Mouse (Mus musculus) hindbrain, postnatal 0 days (tissue): ENCODE data around the gene Alkal2. TPM values are rescaled to one million over a fixed set of nuclear protein-coding genes. Genes with fewer than 3 reads are reported as not detected.

ENCODE experiments used
- ATAC-seq: fragments of 200-750 bp; cut with Nextera tagmentation; 2 replicates; pipeline ENCODE4 v1.8.0; 2017; ENCODE audit warnings: mild to moderate bottlenecking, moderate TSS enrichment, moderate library complexity
- DNase-seq: peaks from one replicate; pipeline ENCODE4 v3.0.0-alpha.2; 2015; ENCODE audit warnings: low spot score
- H3K27ac ChIP-seq: fragments of 300-500 bp; sonication (generic); 2 replicates; pipeline ENCODE4 v1.5.1; 2014; ENCODE audit warnings: mild to moderate bottlenecking
- H3K27me3 ChIP-seq: fragments of 300-500 bp; sonication (generic); 2 replicates; pipeline ENCODE4 v1.6.1; 2014; ENCODE audit warnings: low read length, mixed read lengths; ENCODE audit not compliant: insufficient read depth
- H3K36me3 ChIP-seq: fragments of 300-500 bp; sonication (generic); 2 replicates; pipeline ENCODE4 v1.6.1; 2014; ENCODE audit warnings: low read length, mixed read lengths; ENCODE audit not compliant: insufficient read depth
- H3K4me1 ChIP-seq: fragments of 300-500 bp; sonication (generic); 2 replicates; pipeline ENCODE4 v1.6.1; 2014; ENCODE audit warnings: antibody characterized with exemption, low read length, mixed read lengths; ENCODE audit not compliant: insufficient read depth
- H3K4me2 ChIP-seq: fragments of 300-500 bp; sonication (generic); 2 replicates; pipeline ENCODE4 v1.6.1; 2014; ENCODE audit warnings: low read depth, mild to moderate bottlenecking, low read length, moderate library complexity, mixed read lengths
- H3K4me3 ChIP-seq: fragments of 300-500 bp; sonication (generic); 2 replicates; pipeline ENCODE4 v1.5.1; 2014; ENCODE audit warnings: low read length
- H3K9ac ChIP-seq: fragments of 300-500 bp; sonication (generic); replicated peaks from 2 replicates; pipeline ENCODE4 v1.6.1; 2014; ENCODE audit warnings: mild to moderate bottlenecking, low read length, moderate library complexity, mixed read lengths
- H3K9me3 ChIP-seq: fragments of 300-500 bp; sonication (generic); 2 replicates; pipeline ENCODE4 v1.6.1; 2016; ENCODE audit warnings: low read length, mixed read lengths
- CTCF ChIP-seq: IDR thresholded peaks from 2 replicates; pipeline ENCODE4 v1.5.1; 2016; ENCODE audit warnings: antibody characterized with exemption, control low read depth, low read depth
- WGBS: fragments of 180-500 bp; shearing (Covaris S2); extraction: QIAGEN DNeasy Blood & Tissue Kit; methylation state at CpG from one replicate; pipeline ENCODE4 v1.1.7; 2014; 5-methylcytosine and 5-hydroxymethylcytosine counted together
- polyA plus RNA-seq: library from polyadenylated mRNA; unstranded; fragments of >200 nt; fragmentation: Nextera tagmentation; extraction: Ambion mirVana; gene quantifications from 2 replicates; pipeline ENCODE4 v1.2.1, GENCODE M21; 2015
- total RNA-seq: library from RNA; depleted of rRNA; stranded (reverse); fragments of >200 nt; gene quantifications from 2 replicates; pipeline ENCODE4 v1.2.3, GENCODE M21; 2014; rRNA removed

Alkal2 gene
- total and polyA plus RNA-seq, 2 experiments from 2014 or later = 0.31 to 0.85 TPM

- Histone ChIP-seq H3K27ac (peak overlapping the region; percentile 60; the same call in 1 of the 2 replicates), H3K4me1 (peaks cover 8% of the 10 kb centered on the region), H3K9ac (peak overlapping the region; percentile 80), H3K9me3 (no peaks in the 10 kb centered on the region), H3K4me3 (peak overlapping the region; percentile 75), H3K4me2 (peak overlapping the region; percentile 96), H3K36me3 (no peaks in the 10 kb centered on the region), H3K27me3 (no peaks in the 10 kb centered on the region)
- under 1% methylated on average over 18 of the region's 19 CpGs for WGBS
- ATAC-seq = no peak
- no peak for TF ChIP-seq CTCF
- peak; percentile 46 for DNase-seq
Measured at GRCm38 (mm10) chr12:30912048-30912381, 27.9 kb downstream of the Alkal2 start.

DNA sequence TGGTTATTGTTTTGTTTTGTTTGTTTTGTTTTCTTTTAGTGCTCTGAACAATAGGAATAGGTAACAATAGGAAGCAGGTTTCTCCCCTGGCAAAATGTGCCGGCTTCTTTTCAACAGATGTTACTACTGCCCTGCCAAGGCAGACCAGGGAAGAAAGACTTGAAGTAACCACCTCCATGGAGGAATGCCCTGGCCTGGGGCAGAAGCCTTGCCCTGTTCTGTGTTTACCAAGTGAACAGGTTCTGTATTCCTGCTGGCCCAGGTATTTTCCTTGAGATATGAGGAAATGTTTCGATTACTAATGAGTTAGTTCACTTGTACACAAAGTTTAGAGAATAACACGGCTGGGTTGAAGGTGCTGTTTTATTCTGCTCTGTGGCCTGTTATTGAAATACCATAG, 28.7 kb downstream of the Alkal2 start:
- Histone ChIP-seq H3K4me1 (peaks cover 8% of the 10 kb centered on the region), H3K4me2 (peak overlapping the region; percentile 96), H3K9me3 (no peaks in the 10 kb centered on the region), H3K4me3 (peak overlapping the region; percentile 75; the same call in 1 of the 2 replicates), H3K9ac (no peak overlapping the region), H3K27ac (no peak overlapping the region), H3K27me3 (no peaks in the 10 kb centered on the region), H3K36me3 (no peaks in the 10 kb centered on the region)
- no peak for ATAC-seq
- no peak for DNase-seq
- 63% methylated on average over 3 of the region's 3 CpGs for WGBS
- TF ChIP-seq CTCF = no peak

GRCm38 (mm10) chr12:30922401-30922800, 38.3 kb downstream of the Alkal2 start:
- H3K27ac ChIP-seq = no peak overlapping the region
- no peaks in the 10 kb centered on the region for H3K9me3 ChIP-seq
- ATAC-seq = no peak
- no peak for DNase-seq
- H3K27me3 ChIP-seq = no peaks in the 10 kb centered on the region
- WGBS = 83% methylated on average over 3 of the region's 3 CpGs
- H3K9ac ChIP-seq = no peak overlapping the region
- no peak overlapping the region for H3K4me2 ChIP-seq
- no peak for TF ChIP-seq CTCF
- no peaks in the 10 kb centered on the region for H3K4me1 ChIP-seq
- H3K36me3 ChIP-seq = 0 out of 2 replicates have a peak, but pooled peaks cover 5% of the 10 kb centered on the region
- H3K4me3 ChIP-seq = no peak overlapping the region

DNA sequence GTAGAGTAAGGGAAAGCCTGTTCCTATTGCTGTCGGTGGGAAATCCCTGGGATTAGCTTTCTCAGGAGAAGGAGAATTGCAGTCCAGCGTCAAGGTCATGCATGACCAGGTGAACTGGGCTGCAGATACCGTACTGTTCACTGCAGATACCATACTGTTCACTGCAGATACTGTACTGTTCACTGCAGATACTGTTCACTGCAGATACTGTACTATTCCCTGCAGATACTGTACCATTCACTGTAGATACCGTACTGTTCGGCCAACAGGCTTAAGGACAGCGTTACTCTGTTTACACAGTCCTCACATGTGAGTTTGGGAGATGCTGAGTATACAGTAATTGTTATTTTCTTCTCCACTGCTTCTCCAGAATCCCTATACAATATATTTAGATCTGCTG, 44.1 kb downstream of the Alkal2 start:
- WGBS = 91% methylated on average over 6 of the region's 6 CpGs
- TF ChIP-seq CTCF = no peak
- DNase-seq = no peak
- H3K9me3 ChIP-seq = no peaks in the 10 kb centered on the region
- ATAC-seq = no peak
- H3K4me3 ChIP-seq = no peak overlapping the region
- H3K4me2 ChIP-seq = no peak overlapping the region
- H3K9ac ChIP-seq = no peak overlapping the region
- no peak overlapping the region for H3K27ac ChIP-seq
- no peaks in the 10 kb centered on the region for H3K4me1 ChIP-seq
- H3K36me3 ChIP-seq = 0 out of 2 replicates have a peak, but pooled peaks cover 5% of the 10 kb centered on the region
- H3K27me3 ChIP-seq = no peaks in the 10 kb centered on the region

DNA sequence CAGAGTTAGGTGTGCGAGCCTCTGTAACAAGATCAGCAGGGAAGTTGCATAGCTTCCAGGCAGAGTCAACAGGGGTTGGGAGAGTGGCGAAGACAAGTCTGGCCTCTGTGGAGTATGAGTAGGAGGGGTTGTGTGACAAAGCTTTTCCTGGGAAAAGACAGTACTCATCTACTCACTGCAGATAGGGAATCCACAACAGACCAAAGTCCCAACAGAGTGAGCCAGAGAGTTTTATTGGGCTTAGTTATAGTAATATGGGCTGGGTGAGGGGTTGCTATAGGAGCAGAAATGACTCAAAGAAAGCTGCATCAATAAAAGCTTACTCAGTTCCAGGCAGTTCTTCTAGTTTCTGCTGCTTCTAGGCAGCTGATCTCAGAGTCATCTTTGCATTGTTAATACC, 49.2 kb downstream of the Alkal2 start:
- no peak overlapping the region for H3K4me2 ChIP-seq
- no peak overlapping the region for H3K9ac ChIP-seq
- TF ChIP-seq CTCF = no peak
- H3K9me3 ChIP-seq = no peaks in the 10 kb centered on the region
- H3K36me3 ChIP-seq = no peaks in the 10 kb centered on the region
- no peak for ATAC-seq
- no peaks in the 10 kb centered on the region for H3K4me1 ChIP-seq
- DNase-seq = no peak
- WGBS = 76% methylated on average over 2 of the region's 2 CpGs
- H3K4me3 ChIP-seq = no peak overlapping the region
- H3K27me3 ChIP-seq = no peaks in the 10 kb centered on the region
- H3K27ac ChIP-seq = no peak overlapping the region

DNA sequence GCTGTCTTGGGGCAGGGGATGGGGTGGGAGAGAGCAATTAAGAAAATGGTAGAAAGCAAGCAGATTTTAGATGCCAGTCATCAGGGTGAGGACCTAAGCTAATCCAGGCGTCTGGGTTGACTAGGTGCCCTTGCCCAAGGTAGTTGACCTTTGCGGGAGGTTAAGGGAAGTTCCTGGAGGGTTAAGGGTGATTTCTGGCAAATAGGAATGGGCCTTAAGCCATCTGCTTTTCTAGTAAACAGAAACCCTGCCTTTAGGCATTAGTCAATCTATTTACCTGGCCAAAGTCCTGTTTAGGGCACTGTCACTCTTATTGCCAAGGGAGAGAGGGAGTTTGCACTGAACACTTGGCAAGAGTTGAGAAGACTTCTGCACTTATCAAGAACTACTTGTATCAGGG, 52.8 kb downstream of the Alkal2 start:
- H3K4me3 ChIP-seq = no peak overlapping the region
- H3K27ac ChIP-seq = no peak overlapping the region
- DNase-seq (no peak), ATAC-seq (no peak)
- WGBS = 90% methylated on average over 2 of the region's 2 CpGs
- no peaks in the 10 kb centered on the region for H3K27me3 ChIP-seq
- no peaks in the 10 kb centered on the region for H3K4me1 ChIP-seq
- H3K36me3 ChIP-seq = peaks cover 15% of the 10 kb centered on the region; the same call in 1 of the 2 replicates
- no peak for TF ChIP-seq CTCF
- no peak overlapping the region for H3K4me2 ChIP-seq
- no peak overlapping the region for H3K9ac ChIP-seq
- no peaks in the 10 kb centered on the region for H3K9me3 ChIP-seq

Other genes with a start within 250 kb of the Alkal2 start
- 29.7 and 40.0 TPM in 2 replicates for gene Acp1, start 27.3 kb downstream of the Alkal2 start, total RNA-seq
- 132 and 135 TPM in 2 replicates for gene Acp1, start 27.3 kb downstream of the Alkal2 start, polyA plus RNA-seq
- 10.8 and 13.8 TPM in 2 replicates for gene Sh3yl1, start 27.3 kb downstream of the Alkal2 start, total RNA-seq
- gene Sh3yl1, start 27.3 kb downstream of the Alkal2 start, polyA plus RNA-seq = 42.4 and 43.1 TPM in 2 replicates
- gene Fam110c, start 189.5 kb downstream of the Alkal2 start, total RNA-seq = 0.07 and 0.10 TPM in 2 replicates
- 0.09 and 0.25 TPM in 2 replicates for gene Fam110c, start 189.5 kb downstream of the Alkal2 start, polyA plus RNA-seq